Mouse (Mus musculus): ENCODE results near the gene Sfmbt1. TPM values are rescaled to one million over a fixed set of nuclear protein-coding genes. Genes with fewer than 3 reads are reported as not detected.

The Sfmbt1 gene
- polyA plus RNA-seq, 1 experiment from 2014 or later, result 20.5 TPM

GRCm38 (mm10) chr14:30719514-30719913 lies 4.9 kb downstream of the Sfmbt1 start:
- H3K27ac ChIP-seq (replicated peaks; ENCODE audit: low read depth, low read length), result no peak overlapping the region
- WGBS, result 88% methylated on average over 1 of the region's 1 CpGs
- ATAC-seq (replicated peaks; ENCODE audit: insufficient number of reproducible peaks, low FRiP score, low TSS enrichment, low read depth), result no peak

GRCm38 (mm10) chr14:30721850-30722249 lies 7.2 kb downstream of the Sfmbt1 start:
- Histone ChIP-seq H3K9me3 (replicated peaks; ENCODE audit: control insufficient read depth, low read length) (no peaks in the 10 kb centered on the region), H3K4me3 (ENCODE audit: low read depth, low read length) (no peak overlapping the region), H3K4me1 (ENCODE audit: control insufficient read depth, insufficient read depth, low read length) (no peaks in the 10 kb centered on the region), H3K9ac (replicated peaks; ENCODE audit: low read length) (no peak overlapping the region), H3K27ac (replicated peaks; ENCODE audit: low read depth, low read length) (no peak overlapping the region), H3K27me3 (ENCODE audit: control insufficient read depth, insufficient read depth, low read length) (no peaks in the 10 kb centered on the region), H3K36me3 (replicated peaks; ENCODE audit: control insufficient read depth, insufficient read depth, low read depth, low read length) (no peaks in the 10 kb centered on the region), H3K4me2 (ENCODE audit: low read depth, low read length) (no peak overlapping the region)
- ATAC-seq (replicated peaks; ENCODE audit: insufficient number of reproducible peaks, low FRiP score, low TSS enrichment, low read depth) (no peak), DNase-seq (ENCODE audit: low spot score) (no peak)
- 93% methylated on average over 1 of the region's 1 CpGs for WGBS

More at GRCm38 (mm10) chr14:30719514-30719913, 4.9 kb downstream of the Sfmbt1 start:
- Histone ChIP-seq H3K4me3 (ENCODE audit: low read depth, low read length) (no peak overlapping the region), H3K4me2 (ENCODE audit: low read depth, low read length) (no peak overlapping the region), H3K27me3 (ENCODE audit: control insufficient read depth, insufficient read depth, low read length) (peaks cover 5% of the 10 kb centered on the region), H3K36me3 (replicated peaks; ENCODE audit: control insufficient read depth, insufficient read depth, low read depth, low read length) (no peaks in the 10 kb centered on the region), H3K9ac (replicated peaks; ENCODE audit: low read length) (no peak overlapping the region), H3K9me3 (replicated peaks; ENCODE audit: control insufficient read depth, low read length) (no peaks in the 10 kb centered on the region), H3K4me1 (ENCODE audit: control insufficient read depth, insufficient read depth, low read length) (no peaks in the 10 kb centered on the region)
- no peak for DNase-seq (ENCODE audit: low spot score)

GRCm38 (mm10) chr14:30722406-30722805 lies 7.8 kb downstream of the Sfmbt1 start:
- no peak overlapping the region for H3K4me2 ChIP-seq (ENCODE audit: low read depth, low read length)
- no peak overlapping the region for H3K27ac ChIP-seq (replicated peaks; ENCODE audit: low read depth, low read length)
- no peak for ATAC-seq (replicated peaks; ENCODE audit: insufficient number of reproducible peaks, low FRiP score, low TSS enrichment, low read depth)
- no peaks in the 10 kb centered on the region for H3K27me3 ChIP-seq (ENCODE audit: control insufficient read depth, insufficient read depth, low read length)
- H3K36me3 ChIP-seq (replicated peaks; ENCODE audit: control insufficient read depth, insufficient read depth, low read depth, low read length), result no peaks in the 10 kb centered on the region
- no peaks in the 10 kb centered on the region for H3K9me3 ChIP-seq (replicated peaks; ENCODE audit: control insufficient read depth, low read length)
- H3K4me1 ChIP-seq (ENCODE audit: control insufficient read depth, insufficient read depth, low read length), result no peaks in the 10 kb centered on the region
- 87% methylated on average over 5 of the region's 5 CpGs for WGBS
- no peak overlapping the region for H3K9ac ChIP-seq (replicated peaks; ENCODE audit: low read length)
- H3K4me3 ChIP-seq (ENCODE audit: low read depth, low read length), result no peak overlapping the region
- no peak for DNase-seq (ENCODE audit: low spot score)

- no peak overlapping the region for H3K4me2 ChIP-seq (ENCODE audit: low read depth, low read length)
- WGBS, result 90% methylated on average over 3 of the region's 3 CpGs
- H3K4me1 ChIP-seq (ENCODE audit: control insufficient read depth, insufficient read depth, low read length), result no peaks in the 10 kb centered on the region
- no peaks in the 10 kb centered on the region for H3K9me3 ChIP-seq (replicated peaks; ENCODE audit: control insufficient read depth, low read length)
- H3K9ac ChIP-seq (replicated peaks; ENCODE audit: low read length), result no peak overlapping the region
- ATAC-seq (replicated peaks; ENCODE audit: insufficient number of reproducible peaks, low FRiP score, low TSS enrichment, low read depth) (no peak), DNase-seq (ENCODE audit: low spot score) (no peak)
- H3K27me3 ChIP-seq (ENCODE audit: control insufficient read depth, insufficient read depth, low read length), result no peaks in the 10 kb centered on the region
- no peak overlapping the region for H3K4me3 ChIP-seq (ENCODE audit: low read depth, low read length)
- H3K36me3 ChIP-seq (replicated peaks; ENCODE audit: control insufficient read depth, insufficient read depth, low read depth, low read length), result no peaks in the 10 kb centered on the region
- H3K27ac ChIP-seq (replicated peaks; ENCODE audit: low read depth, low read length), result no peak overlapping the region
Measured at GRCm38 (mm10) chr14:30731896-30732295, 17.2 kb downstream of the Sfmbt1 start.

GRCm38 (mm10) chr14:30734665-30735064 lies 20.0 kb downstream of the Sfmbt1 start:
- 93% methylated on average over 5 of the region's 5 CpGs for WGBS

GRCm38 (mm10) chr14:30735810-30736209 lies 21.2 kb downstream of the Sfmbt1 start:
- no peak overlapping the region for H3K4me2 ChIP-seq (ENCODE audit: low read depth, low read length)
- ATAC-seq (replicated peaks; ENCODE audit: insufficient number of reproducible peaks, low FRiP score, low TSS enrichment, low read depth) (no peak), DNase-seq (ENCODE audit: low spot score) (no peak)
- H3K9me3 ChIP-seq (replicated peaks; ENCODE audit: control insufficient read depth, low read length), result no peaks in the 10 kb centered on the region
- no peak overlapping the region for H3K27ac ChIP-seq (replicated peaks; ENCODE audit: low read depth, low read length)
- H3K9ac ChIP-seq (replicated peaks; ENCODE audit: low read length), result no peak overlapping the region
- H3K4me3 ChIP-seq (ENCODE audit: low read depth, low read length), result no peak overlapping the region
- H3K27me3 ChIP-seq (ENCODE audit: control insufficient read depth, insufficient read depth, low read length), result no peaks in the 10 kb centered on the region
- WGBS, result 75% methylated on average over 3 of the region's 3 CpGs
- no peaks in the 10 kb centered on the region for H3K4me1 ChIP-seq (ENCODE audit: control insufficient read depth, insufficient read depth, low read length)
- H3K36me3 ChIP-seq (replicated peaks; ENCODE audit: control insufficient read depth, insufficient read depth, low read depth, low read length), result no peaks in the 10 kb centered on the region

More at GRCm38 (mm10) chr14:30734665-30735064, 20.0 kb downstream of the Sfmbt1 start:
- no peak for DNase-seq (ENCODE audit: low spot score)
- Histone ChIP-seq H3K4me3 (ENCODE audit: low read depth, low read length) (no peak overlapping the region), H3K4me2 (ENCODE audit: low read depth, low read length) (no peak overlapping the region), H3K36me3 (replicated peaks; ENCODE audit: control insufficient read depth, insufficient read depth, low read depth, low read length) (no peaks in the 10 kb centered on the region), H3K9me3 (replicated peaks; ENCODE audit: control insufficient read depth, low read length) (no peaks in the 10 kb centered on the region), H3K27ac (replicated peaks; ENCODE audit: low read depth, low read length) (no peak overlapping the region), H3K4me1 (ENCODE audit: control insufficient read depth, insufficient read depth, low read length) (no peaks in the 10 kb centered on the region), H3K9ac (replicated peaks; ENCODE audit: low read length) (no peak overlapping the region), H3K27me3 (ENCODE audit: control insufficient read depth, insufficient read depth, low read length) (no peaks in the 10 kb centered on the region)
- ATAC-seq (replicated peaks; ENCODE audit: insufficient number of reproducible peaks, low FRiP score, low TSS enrichment, low read depth), result no peak

GRCm38 (mm10) chr14:30736413-30736812 lies 21.8 kb downstream of the Sfmbt1 start:
- Histone ChIP-seq H3K4me2 (ENCODE audit: low read depth, low read length) (no peak overlapping the region), H3K4me1 (ENCODE audit: control insufficient read depth, insufficient read depth, low read length) (no peaks in the 10 kb centered on the region), H3K36me3 (replicated peaks; ENCODE audit: control insufficient read depth, insufficient read depth, low read depth, low read length) (no peaks in the 10 kb centered on the region), H3K9ac (replicated peaks; ENCODE audit: low read length) (no peak overlapping the region), H3K27ac (replicated peaks; ENCODE audit: low read depth, low read length) (no peak overlapping the region), H3K9me3 (replicated peaks; ENCODE audit: control insufficient read depth, low read length) (no peaks in the 10 kb centered on the region), H3K27me3 (ENCODE audit: control insufficient read depth, insufficient read depth, low read length) (no peaks in the 10 kb centered on the region), H3K4me3 (ENCODE audit: low read depth, low read length) (no peak overlapping the region)
- DNase-seq (ENCODE audit: low spot score), result no peak
- ATAC-seq (replicated peaks; ENCODE audit: insufficient number of reproducible peaks, low FRiP score, low TSS enrichment, low read depth), result no peak
- 84% methylated on average over 1 of the region's 1 CpGs for WGBS

- Histone ChIP-seq H3K27ac (replicated peaks; ENCODE audit: low read depth, low read length) (no peak overlapping the region), H3K4me3 (ENCODE audit: low read depth, low read length) (no peak overlapping the region), H3K27me3 (ENCODE audit: control insufficient read depth, insufficient read depth, low read length) (no peaks in the 10 kb centered on the region), H3K36me3 (replicated peaks; ENCODE audit: control insufficient read depth, insufficient read depth, low read depth, low read length) (no peaks in the 10 kb centered on the region), H3K4me1 (ENCODE audit: control insufficient read depth, insufficient read depth, low read length) (no peaks in the 10 kb centered on the region), H3K4me2 (ENCODE audit: low read depth, low read length) (no peak overlapping the region), H3K9ac (replicated peaks; ENCODE audit: low read length) (no peak overlapping the region), H3K9me3 (replicated peaks; ENCODE audit: control insufficient read depth, low read length) (no peaks in the 10 kb centered on the region)
- ATAC-seq (replicated peaks; ENCODE audit: insufficient number of reproducible peaks, low FRiP score, low TSS enrichment, low read depth) (no peak), DNase-seq (ENCODE audit: low spot score) (no peak)
- WGBS, result 80% methylated on average over 3 of the region's 3 CpGs
Measured at GRCm38 (mm10) chr14:30743891-30744290, 29.2 kb downstream of the Sfmbt1 start.
